Mouse (Mus musculus) kidney, postnatal 0 days (tissue): ENCODE measurements around the gene Gm21149. TPM values are rescaled to one million over a fixed set of nuclear protein-coding genes. Genes with fewer than 3 reads are reported as not detected.
A peak's percentile ranks its signal among the peaks of the same experiment; 100 is the strongest.
"Not testable (repeated sequence)": the region's sequence is repeated elsewhere in the genome, so short reads cannot be mapped to it uniquely, and the experiment has no call there.

ENCODE experiments used
- ATAC-seq: fragments of 200-750 bp; cut with Nextera tagmentation; replicated peaks from 2 replicates; pipeline ENCODE4 v1.8.0; 2017; ENCODE audit warnings: low read depth, moderate number of reproducible peaks, moderate TSS enrichment, moderate library complexity; ENCODE audit not compliant: low FRiP score
- DNase-seq: peaks from one replicate; pipeline ENCODE4 v3.0.0-alpha.2; 2016; ENCODE audit warnings: low spot score
- H3K27ac ChIP-seq: fragments of 300-500 bp; sonication (generic); 2 replicates; pipeline ENCODE4 v1.5.1; 2014; ENCODE audit warnings: mild to moderate bottlenecking
- H3K27me3 ChIP-seq: fragments of 300-500 bp; sonication (generic); 2 replicates; pipeline ENCODE4 v1.6.1; 2014; ENCODE audit warnings: low read length, mixed read lengths; ENCODE audit not compliant: insufficient read depth
- H3K36me3 ChIP-seq: fragments of 300-500 bp; sonication (generic); 2 replicates; pipeline ENCODE4 v1.6.1; 2014; ENCODE audit warnings: low read length, mixed read lengths; ENCODE audit not compliant: insufficient read depth
- H3K4me1 ChIP-seq: fragments of 300-500 bp; sonication (generic); replicated peaks from 2 replicates; pipeline ENCODE4 v1.6.1; 2014; ENCODE audit warnings: antibody characterized with exemption, low read length, mixed read lengths; ENCODE audit not compliant: insufficient read depth
- H3K4me2 ChIP-seq: fragments of 300-500 bp; sonication (generic); 2 replicates; pipeline ENCODE4 v1.6.1; 2014; ENCODE audit warnings: mild to moderate bottlenecking, low read length, moderate library complexity, mixed read lengths
- H3K4me3 ChIP-seq: fragments of 300-500 bp; sonication (generic); replicated peaks from 2 replicates; pipeline ENCODE4 v1.5.1; 2014; ENCODE audit warnings: low read depth, low read length
- H3K9ac ChIP-seq: fragments of 300-500 bp; sonication (generic); 2 replicates; pipeline ENCODE4 v1.6.1; 2014; ENCODE audit warnings: low read depth, low read length
- H3K9me3 ChIP-seq: fragments of 300-500 bp; sonication (generic); replicated peaks from 2 replicates; pipeline ENCODE4 v1.6.1; 2016; ENCODE audit warnings: low read length, inconsistent platforms, mixed read lengths
- CTCF ChIP-seq: IDR thresholded peaks from 2 replicates; pipeline ENCODE4 v1.5.1; 2016; ENCODE audit warnings: antibody characterized with exemption, low read depth, mild to moderate bottlenecking, moderate library complexity
- WGBS: fragments of 180-500 bp; shearing (Covaris S2); extraction: QIAGEN DNeasy Blood & Tissue Kit; methylation state at CpG from one replicate; pipeline ENCODE4 v1.1.7; 2014; 5-methylcytosine and 5-hydroxymethylcytosine counted together
- polyA plus RNA-seq: library from polyadenylated mRNA; unstranded; fragments of >200 nt; fragmentation: Nextera tagmentation; extraction: Ambion mirVana; gene quantifications from 2 replicates; pipeline ENCODE4 v1.2.1, GENCODE M21; 2015

Gene Gm21149
- polyA plus RNA-seq, 1 experiment from 2014 or later = not detected

DNA sequence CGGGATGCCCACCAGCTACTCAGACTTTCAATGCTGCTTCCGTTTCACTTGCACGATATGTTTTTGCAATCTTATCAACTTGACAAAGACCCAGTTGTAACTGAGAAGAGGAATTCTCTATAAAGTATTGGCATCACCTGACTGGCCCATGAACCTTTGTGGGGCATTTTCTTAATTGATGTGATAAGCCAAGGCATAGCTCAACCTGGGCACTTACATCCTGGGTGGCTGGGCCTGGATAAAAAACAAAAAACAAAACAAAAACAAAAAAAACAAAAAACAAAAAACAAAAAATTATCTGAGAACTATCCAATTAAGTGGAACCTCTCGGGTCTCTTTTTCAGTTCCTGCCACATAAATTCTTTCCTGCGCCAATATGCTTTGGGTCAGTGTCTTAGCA, 12.4 kb upstream of the Gm21149 start:
- H3K4me1 ChIP-seq = no peaks in the 10 kb centered on the region
- H3K27me3 ChIP-seq = no peaks in the 10 kb centered on the region
- H3K4me3 ChIP-seq = no peak overlapping the region
- ATAC-seq = 0 out of 2 replicates have a peak, but pooled peaks have one; percentile 65
- no peaks in the 10 kb centered on the region for H3K36me3 ChIP-seq
- no peak for TF ChIP-seq CTCF
- no peak for DNase-seq
- 80% methylated on average over 5 of the region's 5 CpGs for WGBS
- H3K4me2 ChIP-seq = no peak overlapping the region
- H3K27ac ChIP-seq = no peak overlapping the region
- H3K9me3 ChIP-seq = no peaks in the 10 kb centered on the region
- H3K9ac ChIP-seq = no peak overlapping the region

DNA sequence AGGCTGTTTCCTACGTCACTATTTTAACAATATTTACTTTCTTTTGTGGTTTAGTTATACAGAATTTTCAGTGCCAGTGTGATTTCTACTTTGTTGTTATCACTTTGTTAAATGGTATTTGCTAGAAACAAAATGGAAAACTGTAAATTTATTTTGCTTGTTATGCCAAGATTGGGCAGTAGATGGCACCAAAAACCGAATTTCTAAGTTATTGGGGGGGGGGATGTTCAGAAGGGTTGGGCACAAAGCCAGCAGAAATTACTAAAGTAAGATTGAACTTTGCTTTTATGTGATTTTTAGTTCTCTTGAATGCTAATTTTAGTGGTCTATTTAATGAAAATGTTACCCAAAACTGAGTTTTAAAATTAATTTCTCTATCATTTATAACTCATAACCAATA, 8.3 kb upstream of the Gm21149 start:
- not testable (repeated sequence) for DNase-seq, H3K4me2 ChIP-seq, H3K9me3 ChIP-seq, ATAC-seq, H3K27ac ChIP-seq, H3K36me3 ChIP-seq, H3K4me1 ChIP-seq, H3K27me3 ChIP-seq, H3K9ac ChIP-seq, H3K4me3 ChIP-seq
- TF ChIP-seq CTCF = peak; percentile 50
- WGBS = 26% methylated on average over 2 of the region's 2 CpGs

DNA sequence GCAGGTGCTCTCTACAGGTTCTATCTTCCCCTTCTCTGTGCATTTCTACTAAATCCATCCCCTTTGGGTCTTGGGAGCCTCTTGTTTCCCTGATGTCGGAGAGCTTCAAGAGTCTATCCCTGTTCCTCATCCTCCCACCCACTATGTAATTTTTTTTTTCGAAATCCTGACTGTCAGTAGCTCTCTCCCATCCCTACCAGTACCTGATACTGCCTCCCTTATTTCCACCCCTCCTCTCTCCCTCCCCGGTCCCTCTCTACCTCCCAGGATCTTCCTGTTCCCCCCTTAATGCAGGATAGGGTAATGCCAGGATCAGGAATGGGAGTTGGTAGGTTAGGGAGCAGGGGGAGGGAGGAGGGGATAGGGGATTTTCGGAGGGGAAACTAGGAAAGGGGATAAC, 7.3 kb upstream of the Gm21149 start:
- not testable (repeated sequence) for H3K4me2 ChIP-seq, H3K4me1 ChIP-seq, H3K36me3 ChIP-seq, ATAC-seq, H3K9ac ChIP-seq, H3K27ac ChIP-seq, DNase-seq, H3K9me3 ChIP-seq, H3K27me3 ChIP-seq, H3K4me3 ChIP-seq
- WGBS = 62% methylated on average over 4 of the region's 4 CpGs

DNA sequence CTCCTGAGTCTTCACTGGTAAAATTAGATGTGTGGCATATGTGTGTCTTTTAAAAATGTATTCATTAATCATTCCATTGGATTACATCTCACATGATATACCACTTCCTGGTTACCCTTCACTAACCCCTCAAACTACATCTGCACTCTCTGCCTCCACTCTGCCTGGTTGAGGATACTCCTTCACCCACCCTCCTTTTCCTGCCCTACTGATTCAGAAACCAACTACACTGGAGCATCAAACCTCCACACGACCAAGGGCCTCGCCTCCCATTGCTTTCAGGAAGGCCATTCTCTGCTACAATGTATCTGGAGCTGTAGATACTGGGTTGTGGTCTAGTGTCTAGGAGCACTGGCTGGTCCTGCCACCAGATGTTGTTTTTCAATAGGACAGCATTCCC, 6.5 kb upstream of the Gm21149 start:
- ATAC-seq, H3K4me3 ChIP-seq, H3K27ac ChIP-seq, H3K9me3 ChIP-seq, H3K4me2 ChIP-seq, H3K9ac ChIP-seq, H3K27me3 ChIP-seq, H3K4me1 ChIP-seq, DNase-seq, H3K36me3 ChIP-seq: not testable (repeated sequence)
- 53% methylated on average over 2 of the region's 2 CpGs for WGBS

DNA sequence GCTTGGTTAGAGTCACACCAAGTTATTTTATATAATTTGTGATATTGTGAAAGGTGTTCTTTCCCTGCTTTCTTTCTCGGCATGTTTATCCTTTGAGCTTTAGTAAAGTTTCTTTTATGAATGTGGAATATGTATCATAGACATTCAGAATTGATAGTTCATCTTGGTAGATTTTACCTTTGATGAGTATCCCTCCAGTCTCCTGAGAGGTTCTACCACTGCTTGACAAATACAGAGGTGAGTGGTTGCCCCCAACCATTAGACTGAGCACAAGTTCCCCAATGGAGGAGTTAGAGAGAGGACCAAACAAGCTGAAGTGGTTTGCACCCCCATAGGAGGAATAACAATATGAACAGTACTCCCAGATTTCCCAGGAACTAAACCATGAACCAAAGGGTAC, 6.2 kb downstream of the Gm21149 start:
- H3K27ac ChIP-seq, H3K27me3 ChIP-seq, H3K4me2 ChIP-seq, H3K36me3 ChIP-seq, H3K9me3 ChIP-seq, H3K9ac ChIP-seq, H3K4me1 ChIP-seq, DNase-seq, H3K4me3 ChIP-seq: not testable (repeated sequence)
- ATAC-seq = 0 out of 2 replicates have a peak, but pooled peaks have one; percentile 57
- WGBS = 73% methylated on average over 1 of the region's 1 CpGs

DNA sequence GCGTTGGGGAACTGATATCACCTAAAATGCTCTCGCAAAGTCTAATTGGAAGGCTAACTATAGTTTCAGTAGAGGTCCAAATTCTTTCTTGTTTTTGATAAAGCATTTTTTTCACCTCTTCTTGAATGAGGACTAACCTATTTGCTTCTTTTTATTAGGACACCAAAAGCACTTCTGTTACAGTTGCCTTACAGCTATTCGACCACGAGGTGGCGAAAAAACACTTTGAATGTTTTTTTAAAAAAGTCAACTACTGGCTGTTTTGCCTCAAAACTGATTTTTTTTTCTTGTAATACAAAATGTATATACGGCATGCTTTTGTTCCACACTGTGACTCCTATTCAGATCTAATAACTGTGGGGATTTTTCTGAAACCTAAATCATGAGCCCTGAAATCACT, 8.6 kb downstream of the Gm21149 start:
- TF ChIP-seq CTCF = peak; percentile 58
- H3K27me3 ChIP-seq, H3K4me1 ChIP-seq, H3K36me3 ChIP-seq, H3K4me3 ChIP-seq, H3K9me3 ChIP-seq, H3K9ac ChIP-seq, DNase-seq, H3K27ac ChIP-seq, H3K4me2 ChIP-seq, ATAC-seq: not testable (repeated sequence)
- WGBS = 61% methylated on average over 6 of the region's 6 CpGs

DNA sequence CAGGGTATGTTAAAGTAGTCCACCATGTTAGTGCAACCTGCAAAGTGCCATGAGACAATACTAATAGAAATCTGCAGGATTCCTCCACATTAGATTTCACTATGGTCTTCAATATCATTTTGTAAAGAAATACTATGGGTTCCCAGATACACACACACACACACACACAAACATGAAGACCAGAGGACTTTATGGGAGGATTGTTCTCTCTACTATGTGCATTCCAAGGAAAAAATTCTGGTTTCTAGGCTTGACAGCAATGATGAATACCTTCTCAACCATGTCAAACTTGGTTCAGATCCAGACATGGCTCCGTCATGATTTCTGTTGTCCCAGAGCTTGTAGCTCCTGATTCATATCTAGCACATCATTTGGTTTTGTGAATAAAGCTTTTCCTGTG, 10.1 kb downstream of the Gm21149 start:
- H3K4me3 ChIP-seq = not testable (repeated sequence)

DNA sequence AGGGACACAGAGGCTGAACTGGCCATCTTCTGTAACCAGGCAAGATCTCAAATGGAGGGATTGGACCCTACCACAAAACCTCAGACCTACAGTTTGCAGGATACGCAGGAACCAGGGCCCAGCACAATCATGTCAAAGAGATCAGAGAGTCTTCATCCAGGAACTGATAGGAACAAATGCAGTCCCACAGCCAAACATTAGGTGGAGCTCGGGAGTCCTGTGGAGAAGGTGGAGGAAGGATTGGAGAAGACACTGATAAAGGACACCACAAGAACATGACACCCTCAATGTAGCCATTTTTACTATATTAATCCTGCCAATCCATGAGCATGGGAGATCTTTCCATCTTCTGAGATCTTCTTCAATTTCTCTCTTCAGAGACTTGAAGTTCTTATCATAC, 12.8 kb downstream of the Gm21149 start:
- DNase-seq, H3K9me3 ChIP-seq, H3K9ac ChIP-seq, H3K4me3 ChIP-seq, H3K4me1 ChIP-seq, H3K27me3 ChIP-seq, H3K4me2 ChIP-seq, H3K36me3 ChIP-seq, H3K27ac ChIP-seq, ATAC-seq: not testable (repeated sequence)
- 20% methylated on average over 1 of the region's 2 CpGs for WGBS

More for the DNA sequence above, 10.1 kb downstream of the Gm21149 start:
- not testable (repeated sequence) for H3K27me3 ChIP-seq, H3K4me2 ChIP-seq, H3K27ac ChIP-seq, H3K9ac ChIP-seq, DNase-seq, H3K9me3 ChIP-seq, H3K4me1 ChIP-seq, H3K36me3 ChIP-seq
- peak; percentile 46; the same call in 1 of the 2 replicates for ATAC-seq
- WGBS = 56% methylated on average over 1 of the region's 1 CpGs
